Mouse (Mus musculus) kidney, postnatal 36 days (tissue): ENCODE measurements at regions not wholly inside any gene's neighbourhood (a gene's known extent, or its start where the extent isn't known, plus 50 kb on each side); places are given as distances from the start of the nearest gene placed in this dataset.

ENCODE experiments used
- DNase-seq, 2 experiments: peaks; one replicate each; pipeline ENCODE4 v3.0.0; 2021 to 2022; ENCODE audit warnings: mixed read lengths in 2 of 2

DNA sequence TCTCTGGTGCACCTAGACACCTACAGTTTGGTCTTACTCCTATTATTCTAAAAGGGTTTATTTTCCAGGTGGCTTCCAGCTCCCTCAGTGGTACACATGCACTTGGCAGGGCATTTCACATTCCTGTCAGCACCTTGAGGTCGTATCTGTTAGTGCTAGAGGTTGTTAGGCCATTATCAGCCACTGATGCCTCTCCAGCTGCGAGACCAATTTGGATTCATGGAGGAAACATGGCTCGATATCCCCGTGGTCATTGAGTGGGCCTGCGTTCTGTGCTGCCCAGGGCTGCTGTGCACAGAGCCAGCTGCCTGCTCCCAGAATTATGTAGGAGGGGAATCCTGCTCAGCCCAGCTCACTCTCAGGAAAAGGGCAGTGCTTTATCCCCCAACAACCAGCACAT lies 60.1 kb upstream of the Irx1 start:
- DNase-seq = no peak

DNA sequence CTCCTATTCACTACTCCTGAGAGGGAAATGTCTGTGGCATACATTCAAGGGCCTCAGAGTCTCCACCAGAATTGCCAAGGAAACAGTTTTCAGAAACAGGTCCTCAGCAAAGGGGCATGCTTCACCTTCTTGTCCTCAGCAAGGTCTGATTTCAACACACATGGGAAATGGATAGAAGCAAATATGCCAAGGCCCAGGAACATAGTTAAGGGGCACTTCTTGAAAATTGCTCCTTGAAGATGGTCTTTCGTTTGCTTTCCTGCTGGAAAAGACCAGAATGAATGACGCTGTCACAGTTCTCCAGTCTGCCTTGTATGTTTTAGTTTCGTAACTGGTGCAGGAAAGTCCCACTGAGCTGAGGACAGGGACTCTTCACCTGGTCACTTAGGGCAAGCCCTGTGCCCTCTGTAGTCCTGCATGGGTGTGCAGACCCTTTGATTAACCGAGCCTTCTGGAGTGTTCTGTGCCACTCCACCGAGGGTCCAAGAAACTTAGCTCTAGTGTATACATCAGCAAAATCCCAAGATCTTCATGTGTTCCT lies 80.5 kb upstream of the Irx1 start:
- DNase-seq = no peak

DNA sequence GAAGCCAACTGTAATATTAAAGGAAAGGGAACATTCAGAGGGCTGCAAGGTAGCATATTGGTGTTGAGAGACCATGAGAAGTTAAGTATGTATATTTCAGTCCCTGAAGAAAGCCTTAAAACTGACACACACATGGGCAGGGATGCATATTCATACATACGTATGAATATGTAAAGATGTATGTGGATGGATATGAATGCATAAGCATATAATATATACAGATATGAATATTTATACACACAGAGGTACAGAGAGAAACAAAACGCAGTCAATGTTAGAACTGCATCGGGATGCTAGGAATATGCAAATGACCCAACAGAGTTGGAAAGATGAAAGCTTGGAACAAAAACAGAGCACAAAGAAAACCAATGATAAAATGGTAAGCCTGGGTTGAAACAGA lies 92.9 kb upstream of the Irx1 start:
- DNase-seq = no peak

DNA sequence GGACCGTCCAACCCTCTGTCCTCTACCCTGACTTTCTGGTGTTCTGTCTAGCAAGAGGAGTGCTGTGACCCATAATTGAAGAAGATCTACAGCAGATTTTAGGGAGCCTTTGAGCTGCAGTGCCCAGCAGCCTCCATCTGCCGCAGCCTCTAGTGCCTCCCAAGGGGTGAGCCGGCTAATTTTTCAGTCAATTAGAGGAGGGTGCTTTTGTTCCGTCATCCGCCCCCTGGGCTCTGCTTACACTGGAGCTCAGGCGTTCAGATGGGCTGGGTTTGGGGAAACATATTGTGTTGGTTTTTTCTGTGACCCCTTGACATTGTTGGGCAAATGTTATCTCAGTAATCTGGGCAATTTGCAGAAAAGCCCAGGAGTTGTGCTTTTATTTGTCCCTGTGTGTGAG lies 98.1 kb upstream of the Irx1 start:
- no peak for DNase-seq

DNA sequence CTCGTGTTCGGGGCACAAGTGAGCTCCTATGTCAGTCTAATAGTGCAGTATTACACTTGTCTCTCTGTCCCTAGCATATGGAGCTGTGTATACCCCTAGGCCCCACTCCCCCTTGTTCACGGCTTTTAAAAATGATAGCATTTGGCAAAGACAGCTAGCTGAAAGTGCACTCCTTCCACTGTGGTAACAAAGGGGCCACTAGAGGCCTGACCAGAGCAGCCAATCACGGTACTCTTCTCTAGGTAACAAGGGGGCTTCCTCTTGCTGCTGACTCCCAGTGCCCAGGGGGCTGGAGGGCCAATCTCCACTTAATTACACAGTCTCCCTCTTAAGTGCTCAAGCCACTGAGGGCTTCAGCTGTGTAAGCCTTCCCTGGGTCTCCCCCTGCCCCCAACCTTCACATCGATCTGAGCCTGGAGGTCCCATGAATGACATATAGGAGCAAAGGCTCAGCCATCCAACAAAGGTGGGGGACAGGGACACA lies 99.8 kb upstream of the Irx1 start:
- DNase-seq = no peak

DNA sequence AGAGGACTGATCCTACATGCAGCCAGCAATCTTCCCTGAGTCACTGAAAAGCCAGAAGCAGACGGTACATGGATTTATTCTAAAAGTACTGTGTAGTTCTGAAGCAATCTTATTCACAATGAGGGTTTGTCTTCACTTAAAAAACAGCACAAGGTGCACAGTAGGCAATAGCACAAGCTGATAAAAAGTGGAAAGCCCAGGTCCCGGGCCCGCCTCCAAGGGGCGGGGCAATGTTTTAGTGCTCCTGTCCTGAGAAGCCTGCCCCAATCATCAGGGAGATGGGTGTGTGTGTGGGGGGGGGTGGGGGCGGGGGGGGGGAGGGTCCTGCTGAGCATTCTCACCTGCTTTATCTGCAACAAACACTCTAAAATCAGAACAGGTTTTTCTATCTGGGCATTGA lies 133.1 kb upstream of the Irx1 start:
- DNase-seq = peak in 1 of 2 experiments; percentile 5

DNA sequence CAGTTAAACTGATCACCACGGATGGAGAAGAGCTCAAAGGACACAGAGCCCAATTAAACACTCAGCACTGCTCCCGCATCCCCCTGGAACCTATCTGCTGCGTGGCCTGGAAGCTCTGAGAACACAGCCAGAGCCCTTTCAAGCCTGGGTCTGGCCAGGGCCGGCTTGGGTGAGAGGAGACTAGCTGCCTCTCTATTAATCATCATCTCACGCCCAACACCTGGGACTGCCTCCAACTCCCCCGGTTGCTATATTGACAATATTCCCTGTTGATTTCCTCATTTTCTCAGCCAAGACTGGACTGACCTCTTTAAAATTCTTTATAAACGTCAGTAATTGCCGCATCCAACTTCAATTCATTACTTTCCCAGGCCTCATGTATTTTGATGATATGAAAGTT lies 133.7 kb upstream of the Irx1 start:
- DNase-seq = no peak

DNA sequence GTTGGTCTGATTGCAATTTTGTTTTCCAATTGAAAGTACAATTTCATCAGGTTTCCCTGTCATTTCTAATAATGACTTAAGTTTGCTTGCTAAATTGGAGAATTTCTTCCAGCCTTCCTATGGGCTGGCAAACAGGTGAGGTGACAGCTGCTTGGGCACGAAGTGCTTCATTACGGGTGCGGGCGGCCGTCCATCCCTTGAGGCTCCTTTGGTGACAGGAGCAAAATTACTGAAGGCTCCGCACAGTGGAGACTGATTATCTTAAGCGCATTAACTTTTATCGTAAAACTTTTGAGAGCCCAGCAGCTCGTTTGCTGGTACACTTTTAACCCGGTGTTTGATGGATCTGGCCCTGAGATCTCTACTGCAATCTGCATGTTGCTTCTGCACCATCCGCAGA lies 134.3 kb upstream of the Irx1 start:
- DNase-seq = no peak

DNA sequence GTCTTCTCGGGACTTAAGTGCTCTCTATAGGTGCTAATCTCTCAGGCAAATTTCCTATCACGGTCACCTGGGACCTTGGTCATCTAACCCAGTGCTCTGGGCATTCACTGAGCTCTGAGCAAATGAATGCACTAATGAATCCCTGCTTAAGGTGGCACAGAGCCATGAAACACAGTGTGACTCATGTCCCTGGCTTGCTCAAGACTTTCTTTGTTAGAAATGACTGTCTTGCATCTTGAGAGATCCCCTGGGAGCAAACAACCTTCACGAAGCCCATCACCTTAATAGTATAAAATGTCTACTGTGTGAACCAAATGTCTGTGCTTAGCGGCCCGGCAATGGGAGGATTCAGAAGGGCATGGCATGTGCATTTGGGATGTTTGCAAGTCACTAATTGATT lies 137.2 kb upstream of the Irx1 start:
- no peak for DNase-seq

DNA sequence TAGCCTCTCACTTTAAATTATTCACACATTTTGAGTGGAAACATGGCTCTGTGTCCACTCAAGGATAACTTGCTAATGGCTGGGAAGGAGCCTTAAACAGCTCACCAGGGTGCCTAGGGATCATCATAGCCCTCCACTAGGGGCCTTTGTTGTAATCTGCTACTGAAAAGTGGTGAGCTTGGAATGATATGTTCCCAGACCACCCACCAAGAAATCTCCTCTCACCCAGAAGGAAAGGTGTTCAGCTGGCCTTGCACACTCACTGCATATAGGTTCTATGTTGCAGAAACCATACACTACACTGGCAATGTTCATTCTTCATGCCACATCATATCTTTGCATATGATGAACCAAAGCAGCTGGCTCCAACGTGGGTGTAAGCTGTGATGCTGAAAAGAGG lies 145.1 kb upstream of the Irx1 start:
- DNase-seq = no peak

DNA sequence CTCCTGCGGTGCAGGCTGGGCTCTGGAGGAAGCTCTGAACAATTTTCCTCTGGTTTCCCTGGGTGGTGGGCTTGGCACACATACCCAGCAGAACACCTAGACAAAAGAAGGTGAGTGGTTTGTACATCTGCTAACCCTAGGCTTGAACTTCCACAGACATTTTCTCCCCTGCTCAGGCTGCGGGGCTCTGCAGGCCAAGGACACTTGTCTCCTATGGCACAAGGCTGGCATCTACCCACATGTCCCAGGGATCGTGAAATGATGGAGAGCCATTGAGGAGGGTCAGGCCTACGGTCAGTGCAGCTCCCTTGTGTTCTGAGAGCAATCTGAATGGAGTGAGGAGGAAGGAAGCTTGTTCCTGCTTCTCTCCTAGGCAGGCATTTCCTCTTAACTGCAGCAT lies 150.4 kb upstream of the Irx1 start:
- DNase-seq = no peak

DNA sequence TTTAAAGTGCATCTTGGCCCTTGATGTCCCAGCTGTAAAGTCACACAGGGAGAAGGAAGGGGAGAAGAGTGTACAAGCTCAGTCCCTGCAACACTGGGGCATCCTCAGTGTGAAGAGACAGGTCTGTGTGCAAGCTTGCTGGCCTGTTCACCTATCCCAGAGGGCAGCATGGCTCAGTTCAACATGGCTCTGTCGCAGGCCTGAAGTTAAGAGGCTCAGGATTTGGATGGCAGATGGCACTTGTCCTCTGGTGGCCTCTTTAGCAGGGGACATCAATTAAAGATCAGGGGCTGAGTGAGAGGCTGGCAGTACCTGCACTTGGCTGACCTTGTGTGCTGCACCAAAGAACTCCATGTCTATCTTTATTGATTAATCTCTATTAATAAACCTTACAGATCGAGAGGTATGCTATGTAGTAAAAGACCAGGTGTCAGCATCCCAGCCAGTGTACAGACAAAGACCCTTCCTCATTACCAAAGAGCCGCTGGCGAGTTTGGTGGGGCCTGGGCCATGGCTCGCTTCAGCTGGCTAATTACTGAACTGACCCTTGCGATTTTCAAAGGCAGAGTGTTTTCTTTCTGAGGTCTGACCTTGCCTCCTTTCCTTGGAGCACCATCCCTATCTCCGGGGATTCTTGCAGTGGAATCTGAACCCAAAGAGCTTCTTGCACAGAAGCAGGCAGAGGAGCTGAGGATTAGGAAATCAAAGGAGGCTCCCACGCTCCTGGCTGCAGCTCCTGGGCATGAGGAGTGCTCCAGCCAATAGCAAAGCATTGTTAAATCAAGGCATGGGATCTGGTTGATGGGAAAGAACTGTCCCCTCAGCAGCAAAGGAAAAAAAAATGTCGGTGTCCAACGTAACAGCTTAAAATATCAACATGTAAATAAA lies 151.5 kb upstream of the Irx1 start:
- no peak for DNase-seq

DNA sequence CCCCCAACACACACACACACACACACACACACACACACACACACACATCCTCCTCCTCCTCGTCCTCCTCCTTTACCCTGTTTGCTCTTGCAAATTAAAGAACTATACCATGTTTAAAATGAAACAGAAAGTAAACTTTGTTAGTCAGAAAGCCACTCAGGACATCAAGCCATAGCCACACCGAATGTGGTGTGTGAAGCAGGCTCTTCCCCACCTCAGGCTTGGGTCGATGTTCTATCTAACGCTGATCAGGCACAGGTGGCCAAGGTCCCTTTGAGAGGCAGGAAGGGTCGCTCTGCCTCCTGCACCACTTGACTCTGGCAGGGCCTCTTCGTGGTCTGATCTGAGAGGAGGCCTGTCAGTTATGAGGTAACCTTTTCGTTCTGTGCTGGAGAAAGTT lies 156.9 kb upstream of the Irx1 start:
- DNase-seq = no peak

DNA sequence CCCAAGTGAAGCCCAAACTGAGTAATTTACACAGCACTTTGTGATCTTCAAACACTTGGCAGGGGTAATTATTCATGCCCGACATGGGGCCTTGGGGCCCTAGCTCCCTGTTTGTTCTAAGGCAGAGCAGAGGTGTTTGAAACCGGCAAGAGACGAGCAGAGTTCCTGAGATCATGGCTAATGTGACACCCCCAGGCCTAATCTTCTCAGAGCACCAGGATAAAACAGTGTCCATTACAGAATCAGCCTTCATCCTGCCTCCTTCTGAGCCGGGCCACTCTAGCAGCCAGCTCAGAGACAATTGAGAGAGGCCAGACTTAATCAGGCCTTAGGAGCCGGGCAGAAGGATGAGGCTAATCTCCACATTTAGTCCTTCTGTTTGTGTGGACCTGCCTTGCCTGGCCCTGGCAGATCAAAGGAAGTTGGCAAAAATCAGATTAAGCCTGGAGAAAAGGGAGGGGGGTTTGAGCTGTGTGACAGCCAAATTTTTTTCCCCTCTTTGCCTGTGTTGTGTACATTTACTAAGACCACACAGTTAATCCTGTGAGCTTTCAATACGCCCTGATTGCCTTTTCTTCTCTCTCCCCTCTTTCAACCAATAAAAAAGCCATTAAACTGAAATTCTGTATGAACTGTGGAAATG lies 157.5 kb upstream of the Irx1 start:
- DNase-seq = no peak

DNA sequence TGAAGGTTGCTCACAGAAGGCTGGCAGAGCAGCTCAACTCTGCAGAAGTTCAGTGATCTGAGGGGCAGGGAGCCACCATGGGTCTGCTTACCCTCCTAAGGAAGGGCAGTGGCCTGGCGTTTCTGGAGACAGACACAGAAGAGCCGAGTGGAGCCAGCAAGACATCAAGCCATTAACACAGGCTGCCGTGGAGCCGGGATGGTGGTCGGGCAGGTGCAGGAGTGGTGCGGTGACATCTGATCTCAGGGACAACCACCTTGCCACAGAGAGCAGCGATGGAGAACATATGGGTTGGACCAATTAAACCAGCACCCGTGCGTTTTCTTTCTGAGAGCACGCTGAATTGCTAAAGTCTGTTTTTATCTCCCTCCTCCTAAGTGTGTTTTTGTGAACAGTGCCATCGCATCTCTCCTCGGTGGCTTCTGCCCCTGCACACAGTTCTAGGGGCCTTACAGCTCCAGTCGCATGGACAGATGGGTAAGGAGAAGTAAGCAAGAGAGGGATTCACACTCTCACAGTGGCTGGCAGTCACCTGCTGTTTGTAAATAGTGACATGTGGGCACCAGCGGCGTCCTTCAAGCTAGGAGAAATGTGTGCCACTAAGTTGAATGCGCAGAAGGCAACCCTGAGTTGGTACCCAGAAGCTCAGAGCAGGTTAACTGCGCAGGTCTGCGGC lies 158.2 kb upstream of the Irx1 start:
- no peak for DNase-seq

DNA sequence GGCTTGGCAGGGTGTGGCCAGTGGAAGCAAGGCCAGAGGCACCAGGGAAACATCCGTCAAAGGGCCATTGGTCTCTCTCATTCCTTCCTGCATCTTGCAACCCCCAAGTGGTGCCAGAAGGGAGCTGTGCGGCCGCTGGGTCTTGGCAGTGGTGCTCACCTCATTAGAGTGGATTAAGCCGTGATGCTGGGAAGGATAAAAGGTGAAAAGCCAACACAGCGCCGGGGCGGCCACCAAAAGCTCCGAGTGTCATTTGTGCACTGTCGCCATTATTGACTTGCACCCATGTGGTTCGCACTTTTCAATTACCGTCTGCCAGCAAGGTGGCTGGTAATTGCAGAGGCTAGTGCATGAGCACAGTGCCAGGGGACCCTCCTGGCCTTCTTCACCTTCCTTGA lies 158.7 kb upstream of the Irx1 start:
- no peak for DNase-seq

DNA sequence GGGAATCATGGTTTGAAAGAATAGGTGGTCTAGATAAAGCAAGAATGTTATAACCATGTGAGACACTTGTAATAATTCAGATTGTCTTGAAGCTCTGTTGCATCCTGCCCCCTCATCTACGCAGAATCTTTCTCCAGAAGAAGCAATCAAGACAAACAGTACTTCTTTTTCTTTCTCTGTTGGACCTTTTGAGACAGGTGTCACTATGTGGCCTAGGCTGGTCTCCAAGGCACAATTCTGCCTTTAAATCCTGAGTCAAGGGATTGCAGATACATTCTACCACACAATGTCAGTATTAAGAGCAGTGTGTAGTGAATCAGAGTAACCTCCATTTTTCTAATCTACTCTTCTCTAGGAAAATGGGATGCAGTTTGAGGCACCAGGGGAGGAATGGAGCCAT lies 164.8 kb upstream of the Irx1 start:
- DNase-seq = no peak

DNA sequence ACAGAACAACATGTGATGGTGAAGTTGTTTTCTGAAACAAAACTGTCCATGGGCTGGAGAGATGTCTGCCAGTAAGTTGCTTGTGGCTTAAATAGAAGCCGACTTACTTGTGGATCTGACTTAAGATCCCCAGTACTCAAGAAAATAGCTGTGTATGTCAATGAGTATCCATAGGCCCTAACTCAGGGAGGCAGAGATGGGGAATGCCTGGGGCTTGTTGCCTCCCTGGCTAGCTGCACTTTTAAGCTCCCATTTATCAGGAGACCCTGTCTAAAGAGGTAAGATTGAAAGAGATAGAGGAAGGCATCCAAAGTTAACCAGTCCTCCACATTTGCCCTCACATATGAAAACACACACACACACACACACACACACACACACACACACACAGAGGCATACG lies 167.8 kb upstream of the Irx1 start:
- DNase-seq = no peak

DNA sequence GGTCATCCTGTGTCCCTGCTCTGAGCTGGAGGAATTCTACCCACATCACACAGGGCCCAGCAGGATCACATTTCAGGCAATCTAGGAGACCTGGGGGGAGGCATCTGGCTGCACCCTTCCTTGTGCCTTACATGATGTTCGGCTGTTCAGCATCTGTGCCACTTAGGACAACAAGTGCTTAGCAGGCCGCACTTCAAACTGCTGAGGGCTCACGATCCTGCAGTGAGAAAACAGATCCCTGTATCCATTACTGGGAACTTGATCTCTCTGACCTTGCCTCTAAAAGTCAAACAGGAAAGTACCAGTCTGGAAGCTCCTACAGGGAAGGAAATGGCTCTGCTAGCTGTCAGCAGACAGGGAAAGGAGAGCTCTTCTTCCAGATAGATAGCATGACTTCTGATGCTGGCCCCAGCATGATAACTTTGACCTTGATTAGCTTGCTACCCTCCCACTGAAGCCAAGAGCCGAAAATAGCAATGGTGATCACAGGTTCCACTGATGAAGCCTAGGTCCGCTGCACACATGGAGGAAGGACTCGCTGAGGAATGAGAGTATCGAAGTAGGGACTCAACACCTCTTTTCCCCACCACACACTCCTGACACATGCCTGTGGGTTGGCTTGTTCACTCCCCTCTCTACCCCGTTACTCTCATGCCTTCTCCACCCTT lies 170.7 kb upstream of the Irx1 start:
- no peak for DNase-seq

DNA sequence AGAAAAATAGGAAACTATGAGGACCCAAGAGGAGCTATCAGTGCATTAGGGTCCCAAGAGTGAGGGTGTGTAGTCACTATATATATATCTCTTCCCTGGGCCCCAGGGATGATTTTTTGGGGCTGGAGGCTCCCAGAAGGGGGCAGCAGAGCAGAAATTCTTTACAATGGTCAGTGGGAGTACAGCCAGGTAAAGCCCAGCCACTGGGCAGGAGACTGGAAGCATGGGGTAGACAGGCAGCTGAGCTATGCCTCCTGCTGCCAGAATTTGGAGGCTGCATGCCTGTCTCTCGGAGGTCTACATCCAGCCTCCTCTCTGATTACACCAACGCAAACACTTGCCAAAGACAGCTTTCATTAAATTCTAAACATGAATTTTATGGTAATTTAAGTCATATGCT lies 202.7 kb upstream of the Irx1 start:
- DNase-seq = peak in 1 of 2 experiments; percentile 19

DNA sequence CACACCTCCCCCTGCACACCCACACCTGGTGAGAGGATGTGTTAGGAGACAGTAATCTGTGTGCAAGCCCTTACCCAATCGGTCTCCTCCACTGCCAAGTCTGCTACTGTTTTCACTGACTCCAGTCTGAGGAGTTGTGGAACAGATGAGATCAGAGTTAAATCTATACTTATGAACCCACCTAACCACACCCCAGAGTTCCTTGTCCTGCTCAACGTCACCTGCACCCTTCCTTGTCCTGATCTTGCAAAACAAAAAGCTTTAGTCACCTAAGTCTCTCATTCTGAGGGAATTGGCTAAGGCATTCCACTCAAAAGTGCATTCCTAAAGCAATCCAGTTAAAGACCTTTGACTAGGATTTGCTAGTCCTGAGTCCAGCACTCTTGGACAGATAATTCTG lies 203.9 kb upstream of the Irx1 start:
- DNase-seq = no peak

DNA sequence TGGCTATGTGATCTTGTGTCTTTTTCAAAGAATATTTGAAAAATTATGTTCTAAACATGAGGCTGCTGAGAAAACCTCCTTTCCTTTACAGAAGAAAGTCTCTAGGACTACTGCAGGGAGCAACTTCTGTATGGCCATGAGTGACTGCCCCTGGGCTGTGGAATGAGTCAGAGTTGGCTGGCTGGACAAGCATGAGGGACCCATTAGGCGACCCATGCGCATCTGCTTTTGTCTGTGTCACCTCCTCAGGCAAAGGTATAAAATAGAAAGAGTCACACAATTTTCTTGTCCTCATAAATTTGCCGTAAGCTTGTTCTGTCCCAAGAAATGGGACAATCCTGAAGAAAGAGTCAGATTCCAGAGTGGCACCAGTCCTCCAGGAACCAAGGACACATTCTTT lies 220.1 kb upstream of the Irx1 start:
- DNase-seq = no peak
